Mouse (Mus musculus): ENCODE data around the gene Wdr95.

DNA sequence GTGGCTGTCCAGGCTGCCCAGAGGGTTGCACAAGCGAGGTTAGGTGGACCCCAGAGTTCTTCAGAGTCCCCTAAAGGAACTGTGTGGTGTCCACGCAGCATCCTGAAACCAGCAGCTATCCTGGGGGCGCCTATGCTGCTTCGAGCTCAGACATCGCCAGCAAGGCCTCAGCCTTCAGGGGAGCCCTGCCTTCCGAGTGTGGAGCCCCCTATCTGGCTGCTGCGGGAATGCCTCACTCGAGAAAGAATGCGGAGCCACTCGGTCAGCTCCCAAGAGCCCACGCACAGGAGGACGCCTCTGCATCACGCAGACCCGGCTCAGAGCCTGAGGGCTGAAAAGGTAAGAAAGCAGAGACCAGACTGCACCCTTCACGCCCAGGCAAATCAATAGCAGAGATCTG lies 38.2 kb upstream of the Wdr95 start:
- TF ChIP-seq POLR2A (IDR thresholded peaks at IDR 0.05; ENCODE audit: extremely low read depth, insufficient read depth, low read length) (no peak), CTCF (IDR thresholded peaks at IDR 0.05; ENCODE audit: low read depth, low read length) (no peak)

Measured in liver, adult 2 months (tissue).